Mouse (Mus musculus) MEL (cell line): ENCODE measurements around the gene Gnao1. TPM values are rescaled to one million over a fixed set of nuclear protein-coding genes. Genes with fewer than 3 reads are reported as not detected.

ENCODE experiments used
- DNase-seq: peaks from one replicate; pipeline ENCODE4 v3.0.0; 2011; ENCODE audit warnings: low read depth, low spot score
- H3K27ac ChIP-seq: 2 replicates; pipeline ENCODE4 v1.5.1; 2012; ENCODE audit warnings: low read depth, mild to moderate bottlenecking, control low read depth, low read length, moderate library complexity; ENCODE audit not compliant: control insufficient read depth
- H3K27me3 ChIP-seq, 2 experiments: fragments of 150-350 bp in 1 of 2; sonication (generic) in 1 of 2; 2 replicates each; pipeline ENCODE4 v1.6.1; 2012; ENCODE audit warnings: low read length in 2 of 2, mild to moderate bottlenecking in 2 of 2, improper control_type of control experiment in 1 of 2, moderate library complexity in 1 of 2; ENCODE audit not compliant: insufficient read depth in 2 of 2, control insufficient read depth in 1 of 2
- H3K36me3 ChIP-seq, 2 experiments: 2 replicates each; pipeline ENCODE4 v1.6.1; 2012 to 2014; ENCODE audit warnings: low read length in 2 of 2, improper control_type of control experiment in 1 of 2, inconsistent platforms in 1 of 2, mild to moderate bottlenecking in 1 of 2; ENCODE audit not compliant: insufficient read depth in 2 of 2, control insufficient read depth in 1 of 2
- H3K4me1 ChIP-seq, 2 experiments: fragments of 150-350 bp in 1 of 2; sonication (generic) in 1 of 2; 2 replicates each; pipeline ENCODE4 v1.6.1; 2012; ENCODE audit warnings: low read length in 2 of 2, improper control_type of control experiment in 1 of 2, mild to moderate bottlenecking in 1 of 2; ENCODE audit not compliant: insufficient read depth in 2 of 2, control insufficient read depth in 1 of 2
- H3K4me3 ChIP-seq, 2 experiments: fragments of 150-350 bp in 1 of 2; sonication (generic) in 1 of 2; 2 replicates each; pipeline ENCODE4 v1.5.1; 2012; ENCODE audit warnings: low read depth in 2 of 2, low read length in 2 of 2, mild to moderate bottlenecking in 2 of 2, moderate library complexity in 2 of 2, control low read depth in 1 of 2, improper control_type of control experiment in 1 of 2; ENCODE audit not compliant: control insufficient read depth in 1 of 2, insufficient read depth in 1 of 2
- H3K79me2 ChIP-seq: 2 replicates; pipeline ENCODE4 v1.6.1; 2012; ENCODE audit warnings: mild to moderate bottlenecking, low read length, moderate library complexity; ENCODE audit not compliant: control insufficient read depth, poor library complexity, insufficient read depth
- H3K9ac ChIP-seq: 2 replicates; pipeline ENCODE4 v1.6.1; 2012; ENCODE audit warnings: low read depth, mild to moderate bottlenecking, control low read depth, low read length, moderate library complexity; ENCODE audit not compliant: control insufficient read depth, poor library complexity, severe bottlenecking
- H3K9me3 ChIP-seq: fragments of 150-350 bp; sonication (generic); replicated peaks from 2 replicates; pipeline ENCODE4 v1.6.1; 2012; ENCODE audit warnings: mild to moderate bottlenecking, low read length, improper control_type of control experiment, moderate library complexity; ENCODE audit not compliant: insufficient read depth
- BHLHE40 ChIP-seq: IDR thresholded peaks from 2 replicates; pipeline ENCODE4 v1.6.1; 2012; ENCODE audit warnings: low read depth, mild to moderate bottlenecking, inconsistent platforms, low read length, improper control_type of control experiment, borderline replicate concordance
- CHD2 ChIP-seq: IDR thresholded peaks from 2 replicates; pipeline ENCODE4 v1.6.1; 2011; ENCODE audit warnings: low read length, improper control_type of control experiment
- CTCF ChIP-seq, 3 experiments: IDR thresholded peaks in 2 of 3; conservative IDR thresholded peaks in 1 of 3; 2 replicates each; pipeline ENCODE4 v1.5.1; 2011 to 2012; ENCODE audit warnings: low read length in 3 of 3, low read depth in 2 of 3, mild to moderate bottlenecking in 2 of 3, improper control_type of control experiment in 1 of 3, inconsistent platforms in 1 of 3, mixed read lengths in 1 of 3, moderate library complexity in 1 of 3; ENCODE audit not compliant: control insufficient read depth in 1 of 3, insufficient read depth in 1 of 3, poor library complexity in 1 of 3, severe bottlenecking in 1 of 3
- ELF1 ChIP-seq: IDR thresholded peaks from 2 replicates; pipeline ENCODE4 v1.6.1; 2014; ENCODE audit warnings: low read depth, mild to moderate bottlenecking, inconsistent platforms, low read length, improper control_type of control experiment, moderate library complexity
- EP300 ChIP-seq, 2 experiments: IDR thresholded peaks; 2 replicates each; pipeline ENCODE4 v1.6.1; 2011; ENCODE audit warnings: improper control_type of control experiment in 2 of 2, low read length in 2 of 2, low read depth in 1 of 2, mild to moderate bottlenecking in 1 of 2
- GABPA ChIP-seq: IDR thresholded peaks from 2 replicates; pipeline ENCODE4 v1.6.1; 2012; ENCODE audit warnings: low read depth, mild to moderate bottlenecking, inconsistent platforms, low read length, improper control_type of control experiment, moderate library complexity
- HCFC1 ChIP-seq: IDR thresholded peaks from 2 replicates; pipeline ENCODE4 v1.6.1; 2012; ENCODE audit warnings: low read depth, mild to moderate bottlenecking, inconsistent platforms, low read length, improper control_type of control experiment, moderate library complexity
- JUND ChIP-seq: IDR thresholded peaks from 2 replicates; pipeline ENCODE4 v1.6.1; 2011; ENCODE audit warnings: low read depth, mild to moderate bottlenecking, improper control_type of control experiment, low read length
- MAFK ChIP-seq: IDR thresholded peaks from 2 replicates; pipeline ENCODE4 v1.6.1; 2011; ENCODE audit warnings: low read depth, mild to moderate bottlenecking, low read length, improper control_type of control experiment, borderline replicate concordance
- MAZ ChIP-seq: IDR thresholded peaks from 2 replicates; pipeline ENCODE4 v1.6.1; 2012; ENCODE audit warnings: low read depth, mild to moderate bottlenecking, inconsistent platforms, low read length, improper control_type of control experiment
- MXI1 ChIP-seq: IDR thresholded peaks from 2 replicates; pipeline ENCODE4 v1.6.1; 2011; ENCODE audit warnings: mild to moderate bottlenecking, low read depth, low read length, improper control_type of control experiment
- MYC ChIP-seq: IDR thresholded peaks from 2 replicates; pipeline ENCODE4 v1.6.1; 2011; ENCODE audit warnings: low read depth, mild to moderate bottlenecking, low read length, improper control_type of control experiment, moderate library complexity
- NELFE ChIP-seq: IDR thresholded peaks from 2 replicates; pipeline ENCODE4 v1.6.1; 2011; ENCODE audit warnings: low read depth, low read length, improper control_type of control experiment
- NRF1 ChIP-seq: IDR thresholded peaks from 2 replicates; pipeline ENCODE4 v1.6.1; 2014; ENCODE audit warnings: low read depth, mild to moderate bottlenecking, inconsistent platforms, low read length, improper control_type of control experiment, moderate library complexity; ENCODE audit not compliant: poor library complexity, insufficient read depth, severe bottlenecking
- POLR2A ChIP-seq, 2 experiments: IDR thresholded peaks; 2 replicates each; pipeline ENCODE4 v1.6.1; 2011 to 2012; ENCODE audit warnings: low read length in 2 of 2, mild to moderate bottlenecking in 2 of 2, control low read depth in 1 of 2, improper control_type of control experiment in 1 of 2, low read depth in 1 of 2, moderate library complexity in 1 of 2; ENCODE audit not compliant: control insufficient read depth in 1 of 2, insufficient read depth in 1 of 2, poor library complexity in 1 of 2
- POLR2AphosphoS5 ChIP-seq: IDR thresholded peaks from 2 replicates; pipeline ENCODE4 v1.6.1; 2012; ENCODE audit warnings: low read depth, borderline replicate concordance, mild to moderate bottlenecking, inconsistent platforms, low read length, moderate library complexity, mixed read lengths
- RAD21 ChIP-seq: IDR thresholded peaks from 2 replicates; pipeline ENCODE4 v1.6.1; 2011; ENCODE audit warnings: mild to moderate bottlenecking, low read depth, low read length, improper control_type of control experiment
- SIN3A ChIP-seq: IDR thresholded peaks from 2 replicates; pipeline ENCODE4 v1.6.1; 2012; ENCODE audit warnings: low read length, improper control_type of control experiment, inconsistent platforms
- TBP ChIP-seq: IDR thresholded peaks from 2 replicates; pipeline ENCODE4 v1.8.0; 2011; ENCODE audit warnings: low read depth, low read length, improper control_type of control experiment
- USF1 ChIP-seq: IDR thresholded peaks from 2 replicates; pipeline ENCODE4 v1.6.1; 2014; ENCODE audit warnings: low read depth, mild to moderate bottlenecking, inconsistent platforms, low read length, improper control_type of control experiment, moderate library complexity
- USF2 ChIP-seq, 2 experiments: IDR thresholded peaks; 2 replicates each; pipeline ENCODE4 v1.6.1; 2011 to 2012; ENCODE audit warnings: improper control_type of control experiment in 2 of 2, low read length in 2 of 2, borderline replicate concordance in 1 of 2, inconsistent platforms in 1 of 2, low read depth in 1 of 2, mild to moderate bottlenecking in 1 of 2; ENCODE audit not compliant: insufficient read depth in 1 of 2
- ZC3H11A ChIP-seq: IDR thresholded peaks from 2 replicates; pipeline ENCODE4 v1.6.1; 2012; ENCODE audit warnings: low read depth, mild to moderate bottlenecking, inconsistent platforms, low read length, improper control_type of control experiment
- ZKSCAN1 ChIP-seq: IDR thresholded peaks from 2 replicates; pipeline ENCODE4 v1.6.1; 2012; ENCODE audit warnings: low read depth, mild to moderate bottlenecking, inconsistent platforms, low read length, improper control_type of control experiment, moderate library complexity
- ZMIZ1 ChIP-seq: IDR thresholded peaks from 2 replicates; pipeline ENCODE4 v1.6.1; 2012; ENCODE audit warnings: low read depth, mild to moderate bottlenecking, inconsistent platforms, low read length, improper control_type of control experiment, moderate library complexity
- polyA plus RNA-seq, 2 experiments: library from polyadenylated mRNA; stranded (reverse) in 1 of 2; unstranded in 1 of 2; fragments of >175 nt in 1 of 2; fragments of >200 nt in 1 of 2; gene quantifications; 2 replicates each; pipeline versions ENCODE4 v1.2.1 to v1.2.4; 2012; ENCODE audit warnings: low replicate concordance in 2 of 2, low read depth in 1 of 2; ENCODE audit not compliant: insufficient read length in 2 of 2, insufficient read depth in 1 of 2, missing spikeins in 1 of 2
- total RNA-seq: library from RNA; depleted of rRNA; stranded (reverse); fragments of 300-350 nt; gene quantifications from 2 replicates; pipeline ENCODE4 v1.2.3, GENCODE M21; 2012

The Gnao1 gene
- total and polyA plus RNA-seq, 3 experiments, result 0.03 TPM; not detected in 2

DNA sequence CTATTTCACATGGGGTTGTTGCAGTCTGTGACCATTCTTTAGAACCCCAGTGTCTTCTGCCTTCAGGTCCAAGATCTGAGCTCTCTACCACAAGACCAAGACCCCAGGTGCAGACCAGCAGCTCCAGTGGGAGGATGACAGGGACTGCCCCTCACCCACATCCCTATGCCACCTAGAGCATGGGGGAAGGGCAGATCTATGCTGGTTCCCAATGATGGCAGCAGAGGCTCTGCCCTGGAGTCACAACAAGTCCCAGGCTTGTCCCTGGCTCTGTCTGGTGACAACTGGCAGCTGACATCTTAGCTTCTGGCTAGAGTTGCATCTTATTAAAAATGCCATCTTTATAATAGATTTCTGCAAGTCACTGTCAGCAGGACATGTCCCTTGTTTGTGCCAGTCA, 73.5 kb downstream of the Gnao1 start:
- Histone ChIP-seq H3K9me3 (no peaks in the 10 kb centered on the region), H3K9ac (no peak overlapping the region), H3K4me3 (no peak overlapping the region), H3K36me3 (no peaks in the 10 kb centered on the region), H3K4me1 (no peaks in the 10 kb centered on the region), H3K27ac (no peak overlapping the region), H3K27me3 (no peaks in the 10 kb centered on the region), H3K79me2 (no peaks in the 10 kb centered on the region)
- no peak for DNase-seq
- no peak for TF ChIP-seq USF2 (IDR thresholded peaks at IDR 0.05; ENCODE audit: borderline replicate concordance in 1 of 2, insufficient read depth in 1 of 2, low read depth in 1 of 2, low read length in 2 of 2)
- no peak for TF ChIP-seq NELFE
- no peak for TF ChIP-seq USF1
- no peak for TF ChIP-seq NRF1
- no peak for TF ChIP-seq MAZ
- no peak for TF ChIP-seq JUND
- no peak for TF ChIP-seq SIN3A
- TF ChIP-seq MAFK, result no peak
- TF ChIP-seq POLR2AphosphoS5, result no peak
- TF ChIP-seq ZKSCAN1, result no peak
- TF ChIP-seq MXI1, result no peak

DNA sequence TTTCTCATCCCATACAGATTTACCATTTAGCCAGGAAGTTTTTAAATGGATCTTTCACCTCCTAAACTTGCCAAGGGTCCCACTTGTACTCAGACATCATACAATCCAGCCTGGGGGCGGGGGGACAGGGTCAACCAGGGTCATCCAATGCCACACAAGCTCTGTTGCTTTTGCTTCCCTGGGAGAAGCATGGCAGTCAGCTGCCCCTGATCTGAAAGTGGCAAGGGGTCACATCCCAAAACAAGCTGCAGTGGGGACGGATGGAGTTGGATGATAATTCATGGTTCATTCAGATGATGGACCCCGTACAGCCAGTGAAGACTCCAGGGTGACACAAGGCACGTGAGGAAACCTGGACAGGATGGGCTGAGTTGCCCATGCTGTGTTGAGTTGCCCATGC, 74.0 kb downstream of the Gnao1 start:
- Histone ChIP-seq H3K4me3 (no peak overlapping the region), H3K79me2 (no peaks in the 10 kb centered on the region), H3K27me3 (no peaks in the 10 kb centered on the region), H3K9ac (no peak overlapping the region), H3K27ac (no peak overlapping the region), H3K36me3 (no peaks in the 10 kb centered on the region), H3K4me1 (no peaks in the 10 kb centered on the region), H3K9me3 (no peaks in the 10 kb centered on the region)
- no peak for DNase-seq
- TF ChIP-seq ZC3H11A, result no peak

DNA sequence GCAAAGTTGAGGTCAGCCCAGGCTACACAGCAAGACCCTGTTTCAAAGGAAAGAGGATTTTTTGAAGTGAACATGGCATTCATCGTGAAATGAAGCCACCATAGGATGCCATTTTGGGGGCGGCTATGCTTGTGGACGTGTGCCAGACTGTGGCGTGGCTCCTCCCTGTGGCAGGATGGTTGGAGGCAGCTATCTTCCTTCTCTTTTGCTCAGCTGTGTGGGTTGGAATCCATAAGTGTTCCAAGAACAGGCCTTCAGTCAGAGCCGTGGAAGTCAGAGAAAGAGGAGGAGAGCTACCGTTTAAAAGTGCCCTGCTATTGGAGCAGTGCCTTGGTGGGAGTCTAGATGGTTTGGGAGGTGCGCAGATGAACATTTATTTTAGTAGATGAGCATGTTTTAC, 74.5 kb downstream of the Gnao1 start:
- H3K4me3 ChIP-seq, result no peak overlapping the region
- no peak overlapping the region for H3K27ac ChIP-seq
- no peaks in the 10 kb centered on the region for H3K4me1 ChIP-seq
- no peaks in the 10 kb centered on the region for H3K27me3 ChIP-seq
- H3K9ac ChIP-seq, result no peak overlapping the region
- no peaks in the 10 kb centered on the region for H3K79me2 ChIP-seq
- no peak for DNase-seq
- H3K36me3 ChIP-seq, result no peaks in the 10 kb centered on the region
- TF ChIP-seq USF2 (IDR thresholded peaks at IDR 0.05; ENCODE audit: borderline replicate concordance in 1 of 2, insufficient read depth in 1 of 2, low read depth in 1 of 2, low read length in 2 of 2), result no peak
- no peak for TF ChIP-seq ZMIZ1
- TF ChIP-seq ZC3H11A, result no peak
- no peak for TF ChIP-seq MAZ
- no peak for TF ChIP-seq TBP
- no peak for TF ChIP-seq POLR2A (IDR thresholded peaks at IDR 0.05; ENCODE audit: control insufficient read depth in 1 of 2, insufficient read depth in 1 of 2, low read depth in 1 of 2, low read length in 2 of 2, poor library complexity in 1 of 2)
- TF ChIP-seq BHLHE40, result no peak
- no peak for TF ChIP-seq HCFC1
- TF ChIP-seq RAD21, result no peak
- TF ChIP-seq CTCF (IDR thresholded peaks at IDR 0.05 in 2 of 3, conservative IDR thresholded peaks at IDR 0.05 in 1 of 3; ENCODE audit: control insufficient read depth in 1 of 3, insufficient read depth in 1 of 3, low read depth in 2 of 3, low read length in 3 of 3, poor library complexity in 1 of 3, severe bottlenecking in 1 of 3), result no peak
- no peak for TF ChIP-seq MAFK
- no peak for TF ChIP-seq CHD2
- no peak for TF ChIP-seq ELF1
- no peak for TF ChIP-seq MYC
- no peak for TF ChIP-seq EP300 (IDR thresholded peaks at IDR 0.05; ENCODE audit: low read depth in 1 of 2, low read length in 2 of 2)
- no peak for TF ChIP-seq GABPA
- H3K9me3 ChIP-seq, result no peaks in the 10 kb centered on the region
